Mouse (Mus musculus) heart, postnatal 0 days (tissue): ENCODE results near the gene Angptl4. TPM values are rescaled to one million over a fixed set of nuclear protein-coding genes. Genes with fewer than 3 reads are reported as not detected.

Experiments used
- ATAC-seq: fragments of 200-750 bp; cut with Nextera tagmentation; 2 replicates; pipeline ENCODE4 v1.8.0; 2017; ENCODE audit warnings: low read depth, moderate number of reproducible peaks, moderate library complexity; ENCODE audit not compliant: insufficient read depth
- DNase-seq: peaks from one replicate; pipeline ENCODE4 v3.0.0-alpha.2; 2016; ENCODE audit warnings: low spot score
- H3K27ac ChIP-seq: fragments of 300-500 bp; sonication (generic); 2 replicates; pipeline ENCODE4 v1.5.1; 2014; ENCODE audit warnings: low read depth, mild to moderate bottlenecking
- H3K27me3 ChIP-seq: fragments of 300-500 bp; sonication (generic); 2 replicates; pipeline ENCODE4 v1.6.1; 2014; ENCODE audit warnings: low read length, mixed read lengths; ENCODE audit not compliant: control insufficient read depth, insufficient read depth
- H3K36me3 ChIP-seq: fragments of 300-500 bp; sonication (generic); replicated peaks from 2 replicates; pipeline ENCODE4 v1.6.1; 2014; ENCODE audit warnings: low read length, mixed read lengths; ENCODE audit not compliant: control insufficient read depth, insufficient read depth
- H3K4me1 ChIP-seq: fragments of 300-500 bp; sonication (generic); 2 replicates; pipeline ENCODE4 v1.6.1; 2014; ENCODE audit warnings: antibody characterized with exemption; ENCODE audit not compliant: control insufficient read depth, insufficient read depth
- H3K4me2 ChIP-seq: fragments of 300-500 bp; sonication (generic); 2 replicates; pipeline ENCODE4 v1.6.1; 2014; ENCODE audit warnings: low read depth, mild to moderate bottlenecking, low read length, moderate library complexity
- H3K4me3 ChIP-seq: fragments of 300-500 bp; sonication (generic); 2 replicates; pipeline ENCODE4 v1.5.1; 2014; ENCODE audit warnings: low read depth, low read length
- H3K9ac ChIP-seq: fragments of 300-500 bp; sonication (generic); replicated peaks from 2 replicates; pipeline ENCODE4 v1.6.1; 2014; ENCODE audit warnings: low read depth, low read length, mixed read lengths
- H3K9me3 ChIP-seq: fragments of 300-500 bp; sonication (generic); replicated peaks from 2 replicates; pipeline ENCODE4 v1.6.1; 2016; ENCODE audit warnings: low read length; ENCODE audit not compliant: control insufficient read depth
- CTCF ChIP-seq: IDR thresholded peaks from 2 replicates; pipeline ENCODE4 v1.5.1; 2016; ENCODE audit warnings: antibody characterized with exemption, control low read depth, low read depth
- EP300 ChIP-seq: IDR thresholded peaks from 2 replicates; pipeline ENCODE4 v1.6.1; 2016; ENCODE audit warnings: antibody characterized with exemption, low read depth
- WGBS: fragments of 180-500 bp; shearing (Covaris S2); extraction: QIAGEN DNeasy Blood & Tissue Kit; methylation state at CpG from one replicate; pipeline ENCODE4 v1.1.7; 2014; 5-methylcytosine and 5-hydroxymethylcytosine counted together
- polyA plus RNA-seq: library from polyadenylated mRNA; unstranded; fragments of >200 nt; fragmentation: Nextera tagmentation; extraction: Ambion mirVana; gene quantifications from 2 replicates; pipeline ENCODE4 v1.2.1, GENCODE M21; 2015
- total RNA-seq: library from RNA; depleted of rRNA; stranded (reverse); fragments of >200 nt; gene quantifications from 2 replicates; pipeline ENCODE4 v1.2.3, GENCODE M21; 2014; ENCODE audit warnings: low replicate concordance

Gene Angptl4
- total and polyA plus RNA-seq, 2 experiments from 2014 or later, result 59.2 to 79.3 TPM

DNA sequence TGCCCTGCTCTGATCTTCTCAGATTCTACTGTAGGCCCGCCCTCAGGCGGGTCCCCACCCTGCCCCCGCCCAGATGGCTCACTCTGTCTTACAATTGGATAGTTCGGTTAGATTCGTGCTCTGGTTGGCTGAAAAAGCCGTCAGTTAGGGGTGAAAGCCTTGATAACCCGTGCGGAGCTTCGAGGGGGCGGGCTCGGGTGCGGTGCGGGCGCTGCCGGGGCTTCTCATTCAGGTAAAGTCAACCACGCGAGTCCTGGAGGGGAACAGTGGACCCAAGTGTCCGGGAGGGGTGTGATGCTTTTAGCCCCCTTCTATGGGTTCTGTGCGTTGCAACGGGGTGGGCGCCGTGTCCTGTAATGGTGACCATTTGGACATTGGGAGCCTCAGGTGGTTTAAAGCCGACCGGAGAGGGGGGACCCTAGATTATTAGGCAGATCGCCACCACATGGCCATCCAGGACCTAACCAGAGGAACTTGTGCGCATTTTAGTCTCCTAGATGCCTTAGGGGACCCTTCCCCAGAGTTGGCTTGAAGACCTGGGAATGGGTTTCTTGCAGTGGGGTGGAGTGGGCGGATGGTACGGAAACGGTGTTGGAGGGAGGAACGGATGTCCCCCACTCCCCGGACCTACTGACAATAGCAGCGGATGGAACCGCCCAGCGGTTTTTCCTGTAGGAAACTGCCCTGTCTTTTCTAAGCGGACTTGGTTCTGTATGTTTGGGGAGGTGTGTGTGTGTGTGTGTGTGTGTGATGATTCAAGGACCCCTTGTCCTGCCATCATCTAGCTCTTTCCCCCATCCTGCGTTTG is 28.9 kb upstream of the Angptl4 start, which contains the start of gene Kank3:
Gene Kank3 (plus strand): TSS at position 186 of the 808 bp plus-strand sequence.
- no peak for TF ChIP-seq CTCF
- TF ChIP-seq EP300, result peak; percentile 90
- H3K27me3 ChIP-seq, result peaks cover 30% of the 10 kb centered on the region
- ATAC-seq, result peak; percentile 92
- peak within 1 kb of the TSS; percentile 37 for H3K9ac ChIP-seq
- peak within 1 kb of the TSS; percentile 80 for H3K27ac ChIP-seq
- DNase-seq, result peak; percentile 90
- peak within 1 kb of the TSS; percentile 74 for H3K4me2 ChIP-seq
- no peaks in the 10 kb centered on the region for H3K4me1 ChIP-seq
- no peaks in the 10 kb centered on the region for H3K36me3 ChIP-seq
- H3K4me3 ChIP-seq, result peak within 1 kb of the TSS; percentile 56
- no peaks in the 10 kb centered on the region for H3K9me3 ChIP-seq
- whole genome bisulfite sequencing, result under 1% methylated on average over 36 of the region's 36 CpGs

DNA sequence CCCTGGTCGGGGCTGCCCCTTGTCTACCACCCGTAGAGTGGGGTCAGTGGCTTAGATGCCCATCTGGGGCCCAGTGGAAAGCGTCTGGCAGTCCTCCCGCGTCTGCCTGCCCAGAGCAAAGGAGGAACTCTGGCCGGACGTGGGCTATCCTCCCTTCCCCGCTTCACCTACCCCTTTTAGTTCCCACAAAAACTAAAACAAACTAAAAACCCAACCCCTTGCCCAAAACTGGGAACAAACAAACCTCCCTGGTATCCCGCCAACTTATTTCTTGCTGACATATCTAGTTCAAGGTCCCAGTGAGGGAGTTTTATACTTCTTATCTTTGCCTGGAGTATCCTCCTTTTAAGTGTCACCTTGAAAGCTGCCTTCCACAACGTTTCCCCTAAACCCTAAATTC is 26.6 kb upstream of the Angptl4 start:
- ATAC-seq (no peak), DNase-seq (no peak)
- no peak overlapping the region for H3K9ac ChIP-seq
- peaks cover 36% of the 10 kb centered on the region for H3K27me3 ChIP-seq
- WGBS, result 26% methylated on average over 10 of the region's 10 CpGs
- no peak overlapping the region for H3K4me2 ChIP-seq
- TF ChIP-seq EP300 (no peak), CTCF (no peak)
- H3K36me3 ChIP-seq, result no peaks in the 10 kb centered on the region
- no peak overlapping the region for H3K27ac ChIP-seq
- H3K4me1 ChIP-seq, result no peaks in the 10 kb centered on the region
- H3K4me3 ChIP-seq, result no peak overlapping the region
- H3K9me3 ChIP-seq, result no peaks in the 10 kb centered on the region

- H3K4me2 ChIP-seq, result no peak overlapping the region
Observed at GRCm38 (mm10) chr17:33807181-33807888, 25.7 kb upstream of the Angptl4 start.

GRCm38 (mm10) chr17:33804745-33805144 is 23.1 kb upstream of the Angptl4 start:
- no peaks in the 10 kb centered on the region for H3K9me3 ChIP-seq
- no peak overlapping the region for H3K27ac ChIP-seq
- no peak overlapping the region for H3K4me2 ChIP-seq
- no peaks in the 10 kb centered on the region for H3K4me1 ChIP-seq
- WGBS, result 24% methylated on average over 1 of the region's 1 CpGs
- ATAC-seq (peak; percentile 70), DNase-seq (no peak)
- no peak for TF ChIP-seq CTCF
- 0 out of 2 replicates have a peak, but pooled peaks have one; percentile 29 for TF ChIP-seq EP300
- H3K4me3 ChIP-seq, result no peak overlapping the region
- no peak overlapping the region for H3K9ac ChIP-seq
- peaks cover 47% of the 10 kb centered on the region for H3K27me3 ChIP-seq
- no peaks in the 10 kb centered on the region for H3K36me3 ChIP-seq

More at GRCm38 (mm10) chr17:33807181-33807888, 25.7 kb upstream of the Angptl4 start:
- H3K27ac ChIP-seq, result no peak overlapping the region
- 45% methylated on average over 9 of the region's 9 CpGs for WGBS
- DNase-seq (no peak), ATAC-seq (no peak)
- no peaks in the 10 kb centered on the region for H3K36me3 ChIP-seq
- H3K9ac ChIP-seq, result no peak overlapping the region
- no peak for TF ChIP-seq EP300
- no peaks in the 10 kb centered on the region for H3K4me1 ChIP-seq
- H3K9me3 ChIP-seq, result no peaks in the 10 kb centered on the region
- H3K4me3 ChIP-seq, result no peak overlapping the region
- H3K27me3 ChIP-seq, result peaks cover 35% of the 10 kb centered on the region

- no peak for ATAC-seq
- no peak overlapping the region for H3K27ac ChIP-seq
Observed at GRCm38 (mm10) chr17:33804205-33804604, 22.6 kb upstream of the Angptl4 start.

More at GRCm38 (mm10) chr17:33804205-33804604, 22.6 kb upstream of the Angptl4 start:
- Histone ChIP-seq H3K9me3 (no peaks in the 10 kb centered on the region), H3K4me3 (no peak overlapping the region), H3K4me1 (no peaks in the 10 kb centered on the region), H3K36me3 (no peaks in the 10 kb centered on the region), H3K4me2 (no peak overlapping the region), H3K27me3 (peaks cover 52% of the 10 kb centered on the region), H3K9ac (no peak overlapping the region)
- no peak for DNase-seq
- TF ChIP-seq CTCF (no peak), EP300 (no peak)
- WGBS, result 46% methylated on average over 4 of the region's 4 CpGs
